Mouse (Mus musculus) cerebellum, adult 8-10 months (tissue): ENCODE measurements around the gene Gypa.

ENCODE experiments used
- DNase-seq: peaks from one replicate; pipeline ENCODE4 v3.0.0; 2022

Gene Gypa

GRCm38 (mm10) chr8:80550436-80550835, 56.9 kb downstream of the Gypa start:
- no peak for DNase-seq

GRCm38 (mm10) chr8:80551303-80551702, 57.7 kb downstream of the Gypa start:
- DNase-seq = no peak

DNA sequence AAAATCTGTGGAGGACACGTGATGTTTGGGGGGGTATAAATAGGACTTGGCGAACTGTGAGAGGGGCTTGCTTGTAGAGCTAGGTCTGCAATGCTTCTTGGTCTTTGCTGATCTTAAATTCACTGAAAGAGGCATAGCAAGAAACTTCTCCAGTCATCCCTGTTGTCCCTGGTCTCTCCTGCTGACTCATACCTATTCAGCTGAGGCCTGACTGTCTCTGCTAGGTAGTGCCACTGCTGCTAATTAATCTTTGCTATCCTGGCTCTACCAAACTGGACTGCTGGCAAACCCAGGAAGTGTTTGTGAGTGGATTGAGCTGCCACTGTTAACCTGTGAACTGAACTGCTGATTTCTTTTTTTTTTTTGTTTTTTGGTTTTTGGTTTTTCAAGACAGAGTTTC, 61.4 kb downstream of the Gypa start:
- no peak for DNase-seq
